Mouse (Mus musculus) stomach, postnatal 0 days (tissue): ENCODE measurements around the gene Ctsa.

Experiments
- CTCF ChIP-seq: IDR thresholded peaks from 2 replicates; pipeline ENCODE4 v1.5.1; 2016; ENCODE audit warnings: antibody characterized with exemption, low read depth, mild to moderate bottlenecking, moderate library complexity
- EP300 ChIP-seq: optimal IDR thresholded peaks from 2 replicates; pipeline ENCODE3; 2016; ENCODE audit warnings: antibody characterized with exemption

- TF ChIP-seq CTCF, result no peak
- TF ChIP-seq EP300, result no peak
Observed at GRCm38 (mm10) chr2:164806614-164807013, 26.1 kb upstream of the Ctsa start.
